Mouse (Mus musculus): ENCODE data around the gene Srf. TPM values are rescaled to one million over a fixed set of nuclear protein-coding genes. Genes with fewer than 3 reads are reported as not detected.

Gene Srf
- 10.5 and 14.0 TPM in 2 replicates for polyA plus RNA-seq (2014; fragmentation: Nextera tagmentation; extraction: Ambion mirVana)

DNA sequence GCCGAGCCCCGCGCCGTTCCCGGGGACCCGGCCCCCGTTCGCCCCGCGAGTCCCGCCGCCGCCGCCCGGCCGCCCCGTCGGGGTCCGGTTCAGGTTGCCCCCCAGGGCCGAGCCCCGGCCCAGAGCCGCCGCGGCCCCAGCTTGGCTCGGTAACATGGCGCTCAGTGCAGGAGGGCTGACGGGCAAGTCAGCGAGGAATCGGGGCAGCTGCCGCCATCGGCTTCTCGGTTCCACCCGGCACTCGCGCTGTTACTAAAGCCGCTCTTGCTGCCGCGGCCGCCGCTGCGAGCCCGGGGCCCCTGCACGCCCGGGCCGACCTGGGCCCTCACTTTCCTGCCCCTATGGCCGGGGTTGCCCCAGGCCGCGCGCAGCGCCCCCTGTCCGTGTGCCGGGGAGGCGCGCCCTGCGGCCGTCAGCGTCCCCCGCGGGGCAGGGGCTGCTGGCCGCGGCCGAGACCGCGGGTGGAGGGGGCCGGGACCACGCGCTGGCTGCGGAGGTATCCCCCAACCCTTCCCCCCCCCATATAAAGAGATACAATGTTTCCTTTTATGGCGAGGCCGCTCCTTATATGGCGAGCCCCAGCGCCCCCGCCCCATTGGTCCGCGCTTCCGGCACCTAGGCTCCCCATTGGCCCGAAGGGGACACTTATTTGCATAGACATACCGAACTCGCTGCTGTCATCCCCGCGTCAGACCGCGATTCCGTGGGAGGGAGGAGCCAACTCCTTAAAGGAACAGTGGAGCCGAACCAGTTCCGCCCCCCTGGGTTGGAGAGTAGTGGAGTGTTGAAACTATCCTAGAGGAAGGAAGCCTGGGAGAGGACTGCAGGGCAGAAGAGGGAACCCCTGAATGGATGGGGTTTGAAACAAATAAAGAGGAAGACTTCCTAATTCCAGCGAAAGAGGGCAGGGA, at the start of gene Srf:
Srf (minus strand) TSS at position 503 of the 911 bp plus-strand sequence.
- Histone ChIP-seq H3K4me3 (ENCODE audit: low read depth, low read length) (peak within 1 kb of the TSS; percentile 91), H3K4me1 (ENCODE audit: control insufficient read depth, insufficient read depth, low read length) (peaks cover 32% of the 10 kb centered on the region), H3K27me3 (replicated peaks; ENCODE audit: control insufficient read depth, insufficient read depth, low read length) (no peaks in the 10 kb centered on the region), H3K27ac (replicated peaks; ENCODE audit: low read depth, low read length) (peak within 1 kb of the TSS; percentile 91), H3K9me3 (ENCODE audit: control insufficient read depth, low read length) (no peaks in the 10 kb centered on the region), H3K36me3 (ENCODE audit: control insufficient read depth, insufficient read depth, low read length) (peaks cover 15% of the 10 kb centered on the region), H3K4me2 (ENCODE audit: low read depth, low read length) (peak within 1 kb of the TSS; percentile 92), H3K9ac (ENCODE audit: low read depth, low read length) (peak within 1 kb of the TSS; percentile 98)
- peak; percentile 100 for DNase-seq (ENCODE audit: low spot score)
- WGBS, result under 1% methylated on average over 22 of the region's 87 CpGs
- ATAC-seq (ENCODE audit: low read depth), result peak; percentile 95

GRCm38 (mm10) chr17:46605126-46605525, 49.2 kb upstream of the Srf start:
- no peak overlapping the region for H3K4me2 ChIP-seq (ENCODE audit: low read depth, low read length)
- H3K4me1 ChIP-seq (ENCODE audit: control insufficient read depth, insufficient read depth, low read length), result peaks cover 22% of the 10 kb centered on the region
- no peak overlapping the region for H3K4me3 ChIP-seq (ENCODE audit: low read depth, low read length)
- no peak for DNase-seq (ENCODE audit: low spot score)
- peaks cover 7% of the 10 kb centered on the region; the same call in 1 of the 2 replicates for H3K36me3 ChIP-seq (ENCODE audit: control insufficient read depth, insufficient read depth, low read length)
- H3K9ac ChIP-seq (ENCODE audit: low read depth, low read length), result no peak overlapping the region
- H3K9me3 ChIP-seq (ENCODE audit: control insufficient read depth, low read length), result no peaks in the 10 kb centered on the region
- ATAC-seq (ENCODE audit: low read depth), result no peak
- peak overlapping the region; percentile 41; the same call in 1 of the 2 replicates for H3K27ac ChIP-seq (replicated peaks; ENCODE audit: low read depth, low read length)
- no peaks in the 10 kb centered on the region for H3K27me3 ChIP-seq (replicated peaks; ENCODE audit: control insufficient read depth, insufficient read depth, low read length)
- WGBS, result 71% methylated on average over 5 of the region's 5 CpGs

DNA sequence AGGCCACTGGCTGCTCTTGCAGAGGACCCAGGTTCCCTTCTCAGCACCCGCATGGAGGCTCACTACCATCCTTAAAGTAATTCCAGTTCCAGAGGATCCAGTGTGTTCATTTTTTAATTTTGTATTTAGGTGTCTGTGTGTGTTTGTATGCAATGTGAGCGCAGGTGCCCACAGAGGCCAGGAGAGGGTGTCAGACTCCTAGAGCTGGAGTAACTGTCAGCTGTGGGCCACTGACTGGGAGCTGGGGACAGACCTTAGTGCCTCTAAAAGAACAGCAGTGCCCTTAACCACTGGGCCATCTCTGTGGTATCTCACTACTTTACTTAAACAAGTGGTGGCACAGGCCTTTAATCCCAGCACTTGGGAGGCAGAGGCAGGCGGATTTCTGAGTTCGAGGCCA, 47.3 kb upstream of the Srf start:
- Histone ChIP-seq H3K4me1 (ENCODE audit: control insufficient read depth, insufficient read depth, low read length) (peaks cover 11% of the 10 kb centered on the region; the same call in 1 of the 2 replicates), H3K4me2 (ENCODE audit: low read depth, low read length) (no peak overlapping the region), H3K9ac (ENCODE audit: low read depth, low read length) (no peak overlapping the region), H3K27ac (replicated peaks; ENCODE audit: low read depth, low read length) (peak overlapping the region; percentile 71), H3K9me3 (ENCODE audit: control insufficient read depth, low read length) (no peaks in the 10 kb centered on the region), H3K4me3 (ENCODE audit: low read depth, low read length) (no peak overlapping the region), H3K36me3 (ENCODE audit: control insufficient read depth, insufficient read depth, low read length) (peaks cover 11% of the 10 kb centered on the region; the same call in 1 of the 2 replicates), H3K27me3 (replicated peaks; ENCODE audit: control insufficient read depth, insufficient read depth, low read length) (no peaks in the 10 kb centered on the region)
- DNase-seq (ENCODE audit: low spot score) (no peak), ATAC-seq (ENCODE audit: low read depth) (no peak)
- 98% methylated on average over 3 of the region's 4 CpGs for WGBS

DNA sequence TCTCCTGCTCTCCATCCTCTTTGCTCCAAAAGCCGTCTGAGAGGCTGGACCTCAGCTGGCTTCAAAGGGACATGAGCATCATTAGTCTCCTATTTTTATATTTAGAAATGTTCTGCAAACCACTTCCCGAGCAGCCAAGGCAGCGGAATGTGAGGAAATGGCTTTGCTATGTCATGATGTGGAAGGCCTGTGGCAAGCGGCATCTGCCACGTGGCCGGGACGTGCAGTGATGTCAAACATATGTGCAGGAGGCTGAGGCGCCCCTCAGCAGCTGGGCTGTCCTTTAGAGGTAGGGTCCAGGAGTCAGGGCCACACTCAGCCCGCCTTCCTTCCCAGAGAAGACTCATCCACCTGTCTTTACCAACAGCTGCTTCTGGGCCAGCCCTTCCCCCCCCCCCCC, 46.2 kb upstream of the Srf start:
- 28% methylated on average over 9 of the region's 9 CpGs for WGBS
- Histone ChIP-seq H3K9ac (ENCODE audit: low read depth, low read length) (no peak overlapping the region), H3K27me3 (replicated peaks; ENCODE audit: control insufficient read depth, insufficient read depth, low read length) (no peaks in the 10 kb centered on the region), H3K4me1 (ENCODE audit: control insufficient read depth, insufficient read depth, low read length) (peaks cover 9% of the 10 kb centered on the region; the same call in 1 of the 2 replicates), H3K4me2 (ENCODE audit: low read depth, low read length) (no peak overlapping the region), H3K36me3 (ENCODE audit: control insufficient read depth, insufficient read depth, low read length) (peaks cover 21% of the 10 kb centered on the region; the same call in 1 of the 2 replicates), H3K9me3 (ENCODE audit: control insufficient read depth, low read length) (no peaks in the 10 kb centered on the region), H3K27ac (replicated peaks; ENCODE audit: low read depth, low read length) (peak overlapping the region; percentile 71), H3K4me3 (ENCODE audit: low read depth, low read length) (no peak overlapping the region)
- ATAC-seq (ENCODE audit: low read depth) (0 out of 2 replicates have a peak, but pooled peaks have one; percentile 56), DNase-seq (ENCODE audit: low spot score) (peak; percentile 77)

GRCm38 (mm10) chr17:46600569-46600968, 44.6 kb upstream of the Srf start:
- H3K4me2 ChIP-seq (ENCODE audit: low read depth, low read length), result no peak overlapping the region

DNA sequence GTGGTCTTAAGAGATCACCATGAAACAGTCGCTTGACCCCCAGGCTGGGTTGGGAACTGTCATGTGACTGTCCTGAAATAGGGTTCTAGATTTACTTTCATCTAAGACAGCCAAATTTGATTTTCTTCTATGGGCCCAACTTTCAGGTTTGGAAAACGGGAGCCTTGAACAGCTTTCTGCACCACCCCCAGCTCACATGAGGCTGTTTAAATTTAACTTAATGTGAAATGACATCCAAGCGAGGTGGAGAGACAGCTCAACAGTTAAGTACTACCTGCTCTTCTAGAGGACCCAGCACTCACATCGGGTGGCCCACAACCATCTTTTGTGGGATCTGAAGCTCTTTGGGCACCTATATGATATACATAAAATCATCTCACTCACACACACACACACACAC, 43.0 kb upstream of the Srf start:
- 71% methylated on average over 4 of the region's 4 CpGs for WGBS
- DNase-seq (ENCODE audit: low spot score), result no peak
- peaks cover 26% of the 10 kb centered on the region for H3K36me3 ChIP-seq (ENCODE audit: control insufficient read depth, insufficient read depth, low read length)

More at GRCm38 (mm10) chr17:46600569-46600968, 44.6 kb upstream of the Srf start:
- no peak for ATAC-seq (ENCODE audit: low read depth)
- WGBS, result 87% methylated on average over 2 of the region's 2 CpGs
- no peak for DNase-seq (ENCODE audit: low spot score)
- Histone ChIP-seq H3K27ac (replicated peaks; ENCODE audit: low read depth, low read length) (no peak overlapping the region), H3K9me3 (ENCODE audit: control insufficient read depth, low read length) (no peaks in the 10 kb centered on the region), H3K27me3 (replicated peaks; ENCODE audit: control insufficient read depth, insufficient read depth, low read length) (no peaks in the 10 kb centered on the region), H3K4me1 (ENCODE audit: control insufficient read depth, insufficient read depth, low read length) (peaks cover 9% of the 10 kb centered on the region; the same call in 1 of the 2 replicates), H3K4me3 (ENCODE audit: low read depth, low read length) (no peak overlapping the region), H3K9ac (ENCODE audit: low read depth, low read length) (no peak overlapping the region), H3K36me3 (ENCODE audit: control insufficient read depth, insufficient read depth, low read length) (peaks cover 26% of the 10 kb centered on the region)

DNA sequence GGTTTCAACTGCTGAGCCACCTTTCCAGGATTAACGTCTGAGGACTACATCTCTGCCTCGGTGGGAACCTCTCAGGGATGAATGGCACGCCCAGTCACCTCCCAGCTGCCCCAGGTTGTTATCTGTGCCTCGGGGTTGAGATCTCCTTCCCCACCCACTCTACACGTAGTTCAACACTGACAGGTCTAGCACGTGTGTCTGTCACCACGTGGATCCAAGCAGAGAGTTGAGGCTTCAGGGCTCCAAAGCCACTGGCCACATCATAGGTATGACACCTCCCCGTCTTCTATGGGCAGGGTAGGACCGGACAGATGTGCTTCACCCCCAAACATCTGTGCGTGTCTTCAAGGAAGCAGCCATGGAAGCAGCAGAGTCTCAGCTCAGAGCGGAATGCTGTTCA, 42.0 kb upstream of the Srf start:
- ATAC-seq (ENCODE audit: low read depth), result no peak
- Histone ChIP-seq H3K4me3 (ENCODE audit: low read depth, low read length) (no peak overlapping the region), H3K9me3 (ENCODE audit: control insufficient read depth, low read length) (no peaks in the 10 kb centered on the region), H3K9ac (ENCODE audit: low read depth, low read length) (no peak overlapping the region), H3K4me1 (ENCODE audit: control insufficient read depth, insufficient read depth, low read length) (peaks cover 14% of the 10 kb centered on the region), H3K27ac (replicated peaks; ENCODE audit: low read depth, low read length) (no peak overlapping the region), H3K4me2 (ENCODE audit: low read depth, low read length) (no peak overlapping the region), H3K36me3 (ENCODE audit: control insufficient read depth, insufficient read depth, low read length) (peaks cover 26% of the 10 kb centered on the region), H3K27me3 (replicated peaks; ENCODE audit: control insufficient read depth, insufficient read depth, low read length) (no peaks in the 10 kb centered on the region)
- whole genome bisulfite sequencing, result 88% methylated on average over 11 of the region's 11 CpGs
- no peak for DNase-seq (ENCODE audit: low spot score)

More for the DNA sequence above, 43.0 kb upstream of the Srf start:
- Histone ChIP-seq H3K4me1 (ENCODE audit: control insufficient read depth, insufficient read depth, low read length) (peaks cover 8% of the 10 kb centered on the region), H3K9ac (ENCODE audit: low read depth, low read length) (no peak overlapping the region), H3K4me2 (ENCODE audit: low read depth, low read length) (no peak overlapping the region), H3K9me3 (ENCODE audit: control insufficient read depth, low read length) (no peaks in the 10 kb centered on the region), H3K27me3 (replicated peaks; ENCODE audit: control insufficient read depth, insufficient read depth, low read length) (no peaks in the 10 kb centered on the region), H3K27ac (replicated peaks; ENCODE audit: low read depth, low read length) (no peak overlapping the region), H3K4me3 (ENCODE audit: low read depth, low read length) (no peak overlapping the region)
- ATAC-seq (ENCODE audit: low read depth), result no peak

GRCm38 (mm10) chr17:46595336-46595735, 39.4 kb upstream of the Srf start:
- no peak for DNase-seq (ENCODE audit: low spot score)
- Histone ChIP-seq H3K4me1 (ENCODE audit: control insufficient read depth, insufficient read depth, low read length) (peaks cover 15% of the 10 kb centered on the region), H3K27ac (replicated peaks; ENCODE audit: low read depth, low read length) (peak overlapping the region; percentile 63), H3K27me3 (replicated peaks; ENCODE audit: control insufficient read depth, insufficient read depth, low read length) (no peaks in the 10 kb centered on the region), H3K9me3 (ENCODE audit: control insufficient read depth, low read length) (no peaks in the 10 kb centered on the region), H3K4me2 (ENCODE audit: low read depth, low read length) (peak overlapping the region; percentile 11; the same call in 1 of the 2 replicates), H3K36me3 (ENCODE audit: control insufficient read depth, insufficient read depth, low read length) (peaks cover 25% of the 10 kb centered on the region), H3K4me3 (ENCODE audit: low read depth, low read length) (no peak overlapping the region), H3K9ac (ENCODE audit: low read depth, low read length) (no peak overlapping the region)
- ATAC-seq (ENCODE audit: low read depth), result no peak
- WGBS, result 64% methylated on average over 6 of the region's 6 CpGs

Data from embryonic facial prominence, embryonic 14.5 days (tissue).